Mouse (Mus musculus) heart, adult 9 months (tissue): ENCODE measurements around the gene Nfia.

Experiments
- DNase-seq, 2 experiments: peaks; one replicate each; pipeline ENCODE4 v3.0.0; 2022; ENCODE audit warnings: low spot score in 2 of 2

Nfia gene

DNA sequence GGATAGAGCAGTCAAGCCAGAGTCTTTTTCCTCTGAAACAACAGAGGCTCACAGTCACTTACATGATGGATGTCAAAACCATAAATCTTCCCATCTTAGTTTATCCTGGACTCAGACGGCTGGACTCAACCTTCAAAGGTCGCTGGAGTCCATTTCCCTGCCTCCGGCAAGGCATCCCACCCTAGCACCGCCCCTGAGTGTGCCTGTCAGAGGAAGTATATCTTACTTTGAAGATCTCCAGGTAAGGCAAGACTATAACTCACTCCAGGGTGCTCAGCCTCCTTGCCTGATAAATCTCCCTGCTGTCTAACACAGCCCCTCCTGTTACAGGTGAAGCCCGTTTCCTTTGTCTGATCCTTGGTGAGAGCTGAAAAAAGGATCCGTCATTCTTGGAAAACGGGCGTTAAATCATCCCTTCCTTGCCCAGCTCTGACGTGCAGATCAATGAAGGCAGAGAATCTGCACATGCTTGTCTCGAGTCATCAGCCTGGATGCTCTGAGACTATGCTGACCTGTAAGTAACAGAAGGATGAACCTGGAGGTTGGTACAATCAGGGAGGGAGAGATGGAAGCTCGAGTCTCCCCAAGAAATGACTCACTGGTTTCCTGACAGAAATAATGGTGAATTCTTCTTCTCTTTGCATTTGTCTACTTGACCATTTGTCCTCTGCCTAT is 353.6 kb downstream of the Nfia start:
- no peak for DNase-seq

DNA sequence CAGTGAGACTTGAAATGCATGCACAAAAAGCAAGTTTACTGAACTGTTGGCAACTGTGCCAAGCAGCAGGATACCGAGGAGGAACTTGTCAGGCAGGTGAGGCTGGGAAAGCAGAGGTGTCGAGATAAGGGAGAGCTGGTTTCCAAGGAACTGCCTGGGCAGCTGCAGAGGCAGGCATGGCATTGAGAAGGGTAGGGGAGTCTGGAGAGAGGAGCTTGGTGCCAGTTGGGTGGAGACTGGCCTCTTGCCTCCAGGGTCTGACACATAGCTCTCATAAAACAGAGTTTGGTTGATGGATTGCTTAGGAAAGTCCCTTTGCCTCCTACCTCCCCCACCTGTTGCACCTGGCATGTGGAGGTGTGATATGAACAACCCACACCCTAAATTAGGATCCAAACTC is 358.3 kb downstream of the Nfia start:
- no peak for DNase-seq

DNA sequence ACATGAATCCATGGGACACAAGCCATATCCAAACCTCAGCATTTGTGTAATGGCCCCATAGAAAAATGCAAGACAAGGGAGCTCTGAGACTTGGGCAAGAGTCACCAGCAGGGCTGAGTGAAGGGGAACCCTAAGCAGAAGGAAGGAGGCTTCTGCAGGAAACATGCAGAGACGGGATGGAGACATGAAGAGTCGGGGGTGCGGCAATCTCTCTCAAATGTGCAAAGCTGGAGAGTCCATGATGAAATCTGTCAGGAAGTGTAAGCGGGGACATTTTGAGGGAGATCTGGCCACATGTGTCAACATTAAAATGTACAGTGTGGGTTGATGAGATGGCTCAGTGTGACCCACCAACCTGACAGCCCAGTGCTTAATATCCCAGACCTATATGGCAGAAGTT is 361.5 kb downstream of the Nfia start:
- no peak for DNase-seq

DNA sequence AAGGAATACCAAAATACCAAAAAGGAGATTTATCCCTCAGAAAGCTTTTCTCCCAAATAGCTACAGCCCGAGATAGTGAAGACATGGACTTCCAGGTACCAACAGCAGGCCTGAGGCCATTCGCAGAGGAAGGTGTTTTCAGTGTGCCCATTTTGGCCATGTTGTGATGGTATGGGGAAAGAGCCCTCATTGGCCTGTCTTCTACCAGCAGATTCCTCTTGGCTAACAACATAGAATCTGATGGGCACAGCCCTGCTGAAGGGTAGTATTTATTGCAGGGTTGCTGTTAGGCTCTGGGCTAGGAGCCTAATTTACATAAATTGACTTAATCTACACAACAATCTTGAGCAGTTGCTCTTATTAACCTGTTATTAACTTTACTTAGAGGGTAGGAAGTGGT is 363.5 kb downstream of the Nfia start:
- no peak for DNase-seq

DNA sequence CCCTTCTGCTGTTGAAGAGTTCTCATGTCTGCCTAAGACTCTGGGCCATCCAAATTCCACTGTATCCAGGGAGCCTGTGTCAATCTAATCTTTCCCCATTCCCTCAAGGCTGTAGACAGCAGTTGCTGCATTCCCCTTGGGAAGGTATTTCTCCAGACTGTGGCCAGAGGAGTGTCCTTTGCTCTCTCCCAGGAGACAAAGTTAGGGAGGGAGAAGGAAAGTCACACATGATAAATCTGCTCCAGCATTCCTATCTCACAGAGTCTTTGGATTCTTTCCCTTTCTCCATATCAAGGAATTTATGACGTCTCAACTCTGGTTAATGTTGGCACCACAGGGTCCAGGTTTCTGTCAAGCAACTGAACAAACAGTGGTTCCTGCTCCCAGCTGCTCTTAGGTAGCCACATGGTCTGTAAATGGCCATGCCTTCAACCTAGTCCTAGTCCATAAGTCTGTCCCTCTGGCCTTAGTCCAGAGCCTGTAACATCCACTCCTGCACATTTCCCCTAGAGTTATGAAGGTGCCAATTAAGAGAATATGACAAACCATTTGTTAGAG is 370.4 kb downstream of the Nfia start:
- peak; percentile 84 to 89 for DNase-seq

DNA sequence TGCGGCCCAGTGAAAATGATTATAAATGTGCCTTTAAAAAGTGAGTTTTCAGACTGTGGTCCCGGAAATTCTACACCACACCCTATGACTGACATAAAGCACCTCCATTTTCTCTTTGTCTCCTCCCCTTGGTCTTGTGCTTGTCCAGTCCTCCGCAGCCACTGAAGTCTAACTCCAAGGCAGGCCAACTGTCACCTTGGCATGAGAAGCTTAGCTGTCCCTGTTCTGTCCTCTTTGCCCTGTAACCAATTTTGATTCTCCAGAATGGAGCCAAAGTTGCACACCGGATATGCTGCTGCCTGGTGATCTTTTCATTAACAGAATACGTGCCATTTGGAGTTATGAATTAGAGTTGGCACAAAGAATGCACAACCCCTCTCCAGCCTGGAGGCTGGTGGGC is 378.0 kb downstream of the Nfia start:
- no peak for DNase-seq

DNA sequence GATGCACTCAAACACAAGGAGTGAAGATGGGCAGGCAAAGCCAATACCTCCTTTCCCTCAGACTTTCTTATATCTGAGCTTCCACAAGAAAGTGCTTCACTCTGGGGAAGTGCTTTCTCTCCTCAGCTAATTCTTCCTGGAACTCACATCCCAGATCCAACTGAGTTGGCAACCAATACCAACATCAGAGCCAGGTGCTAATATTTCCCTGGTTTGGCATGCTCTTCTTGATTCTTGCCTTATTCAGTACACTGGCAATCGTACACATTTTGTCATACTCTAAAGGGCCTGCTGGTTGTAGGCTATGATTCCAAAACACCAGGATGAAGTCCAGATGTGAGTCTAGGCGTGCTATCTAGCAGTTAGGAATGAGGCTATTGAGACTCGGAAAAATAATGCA is 385.4 kb downstream of the Nfia start:
- peak in 1 of 2 experiments; percentile 7 for DNase-seq

DNA sequence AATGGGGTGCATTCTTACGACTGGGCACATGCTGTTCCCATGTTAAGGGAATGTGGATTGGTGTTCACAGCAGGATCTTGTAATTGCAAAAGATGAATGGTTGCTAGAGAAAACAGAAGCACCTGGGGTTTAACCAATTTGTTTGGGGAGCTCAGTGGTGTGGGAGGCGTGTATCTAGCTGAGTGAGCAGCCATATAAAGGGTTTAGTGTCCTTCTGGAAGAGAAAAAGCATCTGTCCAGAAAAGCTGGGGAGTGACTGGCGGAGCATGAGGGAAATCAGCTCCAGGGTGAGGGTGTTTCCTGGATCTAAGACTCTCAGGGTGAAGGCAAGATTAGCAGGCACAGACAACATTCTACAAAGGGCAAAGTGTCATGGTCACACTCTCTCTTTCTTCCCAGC is 393.8 kb downstream of the Nfia start:
- no peak for DNase-seq
